In genomic region chr15:78803499-78803900, GRCm38 (mm10) we compare ENCODE assay signal across 8 mouse cellular contexts. TPM values are rescaled to one million over a fixed set of nuclear protein-coding genes. Genes with fewer than 3 reads are reported as not detected.
DNase-seq lines count a peak whose midpoint lies in the region; ATAC-seq and TF ChIP-seq lines count a peak whose summit lies in the region.

No protein-coding gene starts in this region.

- H3K27me3 ChIP-seq in liver, embryonic 12.5 days (replicated peaks) = peaks cover 85% of the 10 kb centered on the region
- H3K27me3 ChIP-seq in stomach, embryonic 16.5 days (ENCODE audit: control insufficient read depth, insufficient read depth, low read length) = no peaks in the 10 kb centered on the region

- 13% methylated on average over 8 of the region's 8 CpGs for WGBS in liver, embryonic 12.5 days (ENCODE audit: insufficient replicate concordance)
- WGBS in stomach, embryonic 16.5 days = 19% methylated on average over 8 of the region's 8 CpGs

- peaks cover 28% of the 10 kb centered on the region for H3K4me1 ChIP-seq in liver, embryonic 12.5 days
- peaks cover 35% of the 10 kb centered on the region for H3K4me1 ChIP-seq in stomach, embryonic 16.5 days (ENCODE audit: control insufficient read depth, insufficient read depth, low read length)

- ATAC-seq in liver, embryonic 12.5 days = no peak
- peak; percentile 20; the same call in 1 of the 2 replicates for ATAC-seq in stomach, embryonic 16.5 days (ENCODE audit: insufficient read depth, low FRiP score)

- no peak for TF ChIP-seq CTCF in brain, embryonic 14.5 days (IDR thresholded peaks at IDR 0.05; ENCODE audit: borderline replicate concordance, extremely low read depth, insufficient read depth, insufficient read length)

- no peaks in the 10 kb centered on the region for H3K9me3 ChIP-seq in liver, embryonic 12.5 days (replicated peaks)
- no peaks in the 10 kb centered on the region for H3K9me3 ChIP-seq in stomach, embryonic 16.5 days (replicated peaks; ENCODE audit: control insufficient read depth, low read length)

- H3K27ac ChIP-seq in liver, embryonic 12.5 days = no peak overlapping the region
- H3K27ac ChIP-seq in stomach, embryonic 16.5 days (ENCODE audit: low read length) = peak overlapping the region; percentile 75

- intact Hi-C loops in heart, postnatal 36 days (cut with DNase I) = loop anchor here (2.0 kb wide), 1 partner anchor 17 kb away; no protein-coding TSS in a partner anchor

- no peak overlapping the region for H3K4me3 ChIP-seq in liver, embryonic 12.5 days
- H3K4me3 ChIP-seq in stomach, embryonic 16.5 days (replicated peaks; ENCODE audit: low read length) = peak overlapping the region; percentile 65; the same call in 1 of the 2 replicates

- H3K9ac ChIP-seq in liver, embryonic 12.5 days = no peak overlapping the region
- H3K9ac ChIP-seq in stomach, embryonic 16.5 days (ENCODE audit: low read length) = peak overlapping the region; percentile 77

- peak overlapping the region; percentile 78 for H3K4me2 ChIP-seq in liver, embryonic 12.5 days
- peak overlapping the region; percentile 91 for H3K4me2 ChIP-seq in stomach, embryonic 16.5 days (ENCODE audit: low read depth, low read length)

- TF ChIP-seq POLR2A in brain, embryonic 14.5 days (IDR thresholded peaks at IDR 0.05; ENCODE audit: borderline replicate concordance, extremely low read depth, insufficient read depth, insufficient read length, poor library complexity, severe bottlenecking) = no peak

- peak; percentile 48 for DNase-seq in embryo, embryonic 10.5 days (ENCODE audit: low spot score)
- DNase-seq in embryo, embryonic 9.5 days (ENCODE audit: extremely low spot score) = no peak
- DNase-seq in brain, embryonic 14.5 days (ENCODE audit: low read depth) = peak; percentile 65
- peak; percentile 67 to 70 for DNase-seq in heart, postnatal 36 days
- DNase-seq in cerebellum, adult 11 months = no peak
- no peak for DNase-seq in cerebellum, adult 11-12 months

- H3K36me3 ChIP-seq in liver, embryonic 12.5 days = no peaks in the 10 kb centered on the region
- no peaks in the 10 kb centered on the region for H3K36me3 ChIP-seq in stomach, embryonic 16.5 days (ENCODE audit: control insufficient read depth, insufficient read depth, low read length)

RNA-seq across cellular contexts. Expression of gene Card10, which starts 0.7 kb away (rescaled TPM):
- polyA plus RNA-seq in brain, embryonic 14.5 days (2012; rRNA removed) = 5.1 and 5.5 TPM in 2 replicates
- total RNA-seq in heart, postnatal 36 days (2021) = 10 to 100 TPM; 15.4 to 19.0 TPM
- 2.3 and 2.5 TPM in 2 replicates for polyA plus RNA-seq in liver, embryonic 12.5 days (2016; fragmentation: Nextera tagmentation; extraction: Ambion mirVana)
- polyA plus RNA-seq in stomach, embryonic 16.5 days (2015; fragmentation: Nextera tagmentation; extraction: Ambion mirVana) = 4.0 and 4.4 TPM in 2 replicates

RNA-seq across cellular contexts. Expression of gene Mfng, which starts 30.2 kb away (rescaled TPM):
- 37.6 and 72.6 TPM in 2 replicates for polyA plus RNA-seq in brain, embryonic 14.5 days (2012; rRNA removed)
- 10 to 100 TPM; 11.2 to 11.8 TPM for total RNA-seq in heart, postnatal 36 days (2021)
- 11.0 and 11.7 TPM in 2 replicates for polyA plus RNA-seq in liver, embryonic 12.5 days (2016; fragmentation: Nextera tagmentation; extraction: Ambion mirVana)
- 18.5 and 18.7 TPM in 2 replicates for polyA plus RNA-seq in stomach, embryonic 16.5 days (2015; fragmentation: Nextera tagmentation; extraction: Ambion mirVana)

RNA-seq across cellular contexts. Expression of gene Cdc42ep1, which starts 38.9 kb away (rescaled TPM):
- 9.3 and 13.5 TPM in 2 replicates for polyA plus RNA-seq in brain, embryonic 14.5 days (2012; rRNA removed)
- total RNA-seq in heart, postnatal 36 days (2021) = 10 to 100 TPM; 37.6 to 47.6 TPM
- 17.6 and 18.1 TPM in 2 replicates for polyA plus RNA-seq in liver, embryonic 12.5 days (2016; fragmentation: Nextera tagmentation; extraction: Ambion mirVana)
- polyA plus RNA-seq in stomach, embryonic 16.5 days (2015; fragmentation: Nextera tagmentation; extraction: Ambion mirVana) = 47.9 and 52.2 TPM in 2 replicates

RNA-seq across cellular contexts. Expression of gene Lgals2, which starts 51.8 kb away (rescaled TPM):
- 0.16 and 0.19 TPM in 2 replicates for polyA plus RNA-seq in brain, embryonic 14.5 days (2012; rRNA removed)
- total RNA-seq in heart, postnatal 36 days (2021) = under 1 TPM in 1 of 2 experiments, not detected in 1; 0.56 TPM
- 7.0 and 9.5 TPM in 2 replicates for polyA plus RNA-seq in liver, embryonic 12.5 days (2016; fragmentation: Nextera tagmentation; extraction: Ambion mirVana)
- polyA plus RNA-seq in stomach, embryonic 16.5 days (2015; fragmentation: Nextera tagmentation; extraction: Ambion mirVana) = 86.6 and 122 TPM in 2 replicates

Comparison
In these comparisons a context has a peak if more than half of its experiments do, and no peak if none do; other contexts are left out.
1. DNase-seq: peak in embryo, embryonic 10.5 days (single experiment), brain, embryonic 14.5 days (single experiment) and heart, postnatal 36 days (2 of 2); none in embryo, embryonic 9.5 days (single experiment), cerebellum, adult 11 months (single experiment) and cerebellum, adult 11-12 months (single experiment).